Mouse (Mus musculus): ENCODE data around the gene Immp2l.
A peak's percentile ranks its signal among the peaks of the same experiment; 100 is the strongest.

The Immp2l gene

DNA sequence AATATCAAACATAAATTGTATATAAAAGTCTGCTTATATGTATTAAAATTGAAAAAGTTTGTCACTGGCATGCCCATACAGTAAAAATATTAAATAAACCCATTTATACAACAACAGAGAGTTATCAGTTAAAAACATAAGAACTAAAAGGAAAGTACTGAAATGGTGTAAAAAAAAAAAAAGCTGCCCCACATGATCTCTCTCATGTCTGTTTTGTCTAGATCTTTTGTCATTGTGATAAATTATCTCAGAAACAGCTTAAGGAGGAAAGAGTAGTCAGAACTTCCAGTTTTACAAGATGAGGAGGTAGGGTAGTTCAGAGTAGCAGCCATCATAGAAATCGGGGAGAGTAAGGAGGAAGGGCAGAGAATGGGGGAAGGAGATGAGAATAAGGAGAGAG, 298.1 kb downstream of the Immp2l start:
- DNase-seq, result no peak

GRCm38 (mm10) chr12:41324418-41324817, 300.5 kb downstream of the Immp2l start:
- DNase-seq, result no peak

DNA sequence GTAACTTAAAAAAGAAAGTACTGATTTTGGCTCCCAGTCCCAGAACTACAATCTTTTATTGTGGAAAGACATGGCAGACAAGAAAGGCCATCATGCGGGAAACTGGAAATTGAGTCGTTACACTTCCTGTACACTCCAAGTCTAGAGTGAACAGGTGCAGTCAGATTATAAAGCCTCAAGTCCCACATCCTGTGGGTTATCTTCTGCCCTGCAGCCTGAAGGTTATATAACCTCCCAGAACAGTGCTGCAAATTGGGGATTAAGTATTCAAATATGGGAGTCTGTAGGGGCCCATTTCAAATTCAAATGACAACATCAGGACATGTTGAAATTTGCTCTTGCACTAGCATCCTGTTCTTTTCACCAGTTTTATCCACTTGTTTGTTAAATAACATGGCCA, 301.9 kb downstream of the Immp2l start:
- DNase-seq, result no peak

GRCm38 (mm10) chr12:41330988-41331671, 307.2 kb downstream of the Immp2l start:
- DNase-seq, result no peak

- no peak for DNase-seq
Measured at GRCm38 (mm10) chr12:41345621-41346020, 321.7 kb downstream of the Immp2l start.

- DNase-seq, result no peak
Measured at GRCm38 (mm10) chr12:41347494-41347893, 323.6 kb downstream of the Immp2l start.

- DNase-seq, result no peak
Measured at GRCm38 (mm10) chr12:41349386-41349785, 325.5 kb downstream of the Immp2l start.

GRCm38 (mm10) chr12:41349814-41350213, 325.9 kb downstream of the Immp2l start:
- no peak for DNase-seq

DNA sequence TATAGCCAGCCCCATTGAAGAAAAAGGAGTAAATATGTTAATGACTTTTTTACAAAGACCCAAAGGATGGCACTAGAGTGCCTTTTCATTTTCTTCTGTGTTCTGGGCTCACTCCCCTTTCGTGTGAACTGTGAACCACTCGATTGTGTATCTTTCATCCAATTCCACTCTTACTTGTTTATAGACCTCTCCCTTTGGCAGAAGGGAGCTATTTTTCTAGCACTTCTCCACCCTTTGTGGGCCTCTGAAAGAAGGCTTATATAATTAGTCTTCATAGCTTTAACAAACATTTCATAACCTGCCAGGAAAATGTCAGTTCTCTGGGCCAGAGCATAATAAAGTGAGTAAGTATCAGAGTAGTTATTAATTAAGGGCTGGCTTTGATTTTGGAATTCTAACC, 327.4 kb downstream of the Immp2l start:
- no peak for DNase-seq

DNA sequence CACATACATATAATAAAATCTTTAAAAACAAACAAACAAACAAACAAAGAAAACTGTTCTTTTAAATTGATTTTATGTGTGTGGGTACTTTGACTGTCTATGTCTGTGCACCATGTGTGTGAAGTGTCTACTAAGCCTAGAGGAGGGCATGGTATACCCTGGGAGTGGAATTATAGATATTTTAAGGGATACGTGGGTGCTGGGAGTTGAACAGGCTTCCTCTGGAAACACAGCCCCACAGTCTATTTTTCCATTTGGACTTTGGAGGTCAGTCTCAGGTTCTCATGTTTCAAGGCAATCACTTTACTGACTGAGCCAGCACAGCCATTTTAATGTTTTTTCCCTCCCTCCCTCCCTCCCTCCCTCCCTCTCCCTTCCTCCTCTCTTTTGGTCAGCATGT, 331.0 kb downstream of the Immp2l start:
- DNase-seq, result no peak

GRCm38 (mm10) chr12:41356040-41356439, 332.1 kb downstream of the Immp2l start:
- no peak for DNase-seq

DNA sequence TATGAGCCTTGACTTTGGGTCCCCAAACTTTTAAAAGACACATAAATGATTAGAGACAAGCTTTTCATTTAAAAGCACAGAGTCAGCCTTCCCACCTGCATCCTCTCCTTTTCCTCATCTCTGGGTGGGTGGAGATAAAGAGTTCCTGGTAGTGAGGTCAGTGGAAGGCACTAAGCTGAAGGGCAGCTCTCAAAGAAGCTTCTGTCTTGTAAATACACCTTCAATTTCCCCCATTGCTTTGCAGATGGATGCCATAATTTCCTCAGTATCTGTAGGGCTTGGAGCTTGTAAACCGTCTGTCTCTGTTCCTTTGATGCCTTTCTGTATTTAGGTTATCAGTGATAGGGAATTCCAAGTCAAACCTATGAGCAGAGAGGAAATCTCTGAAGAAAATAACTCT, 362.8 kb downstream of the Immp2l start:
- DNase-seq, result no peak

DNA sequence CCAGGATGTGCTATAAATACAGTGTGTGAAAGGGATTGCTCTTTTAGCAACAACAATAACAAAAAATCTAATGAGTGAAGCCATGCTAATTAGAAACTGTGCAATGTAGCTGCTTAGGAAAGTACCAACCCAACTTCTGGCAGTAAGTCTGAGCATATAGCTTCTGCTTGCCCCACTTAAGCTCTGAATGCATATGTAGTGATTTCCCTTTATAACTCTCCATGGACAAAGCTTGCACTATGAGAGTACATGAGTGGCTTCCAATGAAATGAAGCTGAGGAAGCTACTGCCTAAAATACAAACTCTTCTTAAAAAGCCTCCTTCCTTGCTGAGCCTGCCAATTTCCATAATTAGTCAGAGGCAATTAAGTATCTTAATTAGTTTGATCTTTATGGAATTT, 370.3 kb downstream of the Immp2l start:
- DNase-seq, result no peak

GRCm38 (mm10) chr12:41401136-41401535, 377.2 kb downstream of the Immp2l start:
- DNase-seq, result no peak

- DNase-seq, result no peak
Measured at GRCm38 (mm10) chr12:41401923-41402322, 378.0 kb downstream of the Immp2l start.

- no peak for DNase-seq
Measured at GRCm38 (mm10) chr12:41409431-41409830, 385.5 kb downstream of the Immp2l start.

- DNase-seq, result no peak
Measured at GRCm38 (mm10) chr12:41416635-41417034, 392.7 kb downstream of the Immp2l start.

DNA sequence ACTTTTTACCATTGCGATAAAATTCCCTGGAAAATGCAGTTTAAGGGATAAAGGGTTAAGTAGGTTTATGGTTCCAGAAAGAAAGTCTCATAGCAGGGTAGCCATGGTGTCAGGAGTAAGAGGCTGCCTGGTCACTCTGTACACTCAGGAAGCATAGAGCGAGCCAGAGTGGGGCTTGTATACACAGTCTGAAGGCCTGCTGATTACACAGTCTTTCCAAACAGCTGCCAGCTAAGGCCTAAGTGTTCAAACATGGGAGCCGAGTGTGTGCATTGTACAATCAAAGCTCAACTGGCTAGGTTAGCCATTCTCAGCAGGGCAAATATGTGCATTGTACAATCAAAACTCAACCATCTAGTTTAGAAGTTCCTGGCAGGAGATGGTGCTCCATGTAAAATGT, 393.2 kb downstream of the Immp2l start:
- DNase-seq, result no peak

DNA sequence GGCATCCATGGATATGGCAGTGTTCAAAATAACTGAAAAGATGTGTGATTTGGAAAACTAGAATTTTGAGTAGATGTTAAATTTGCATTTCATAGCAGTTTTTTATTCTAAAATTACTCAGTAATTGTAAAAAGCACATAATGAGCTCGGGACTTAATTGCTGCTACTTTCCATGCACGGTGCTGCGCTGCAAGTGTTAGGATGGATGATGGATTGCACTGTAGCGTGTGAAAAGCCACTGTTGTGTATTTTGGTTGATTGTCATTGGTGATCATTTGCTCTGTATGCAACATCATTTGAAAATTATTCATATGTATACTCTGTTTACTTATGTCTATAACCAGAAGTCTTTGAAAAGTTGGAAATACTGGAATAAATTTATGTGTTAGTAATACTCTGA, 394.1 kb downstream of the Immp2l start:
- no peak for DNase-seq

- no peak for DNase-seq
Measured at GRCm38 (mm10) chr12:41425101-41425679, 401.3 kb downstream of the Immp2l start.

GRCm38 (mm10) chr12:41427464-41427863, 403.6 kb downstream of the Immp2l start:
- no peak for DNase-seq

- no peak for DNase-seq
Measured at GRCm38 (mm10) chr12:41428806-41429205, 404.9 kb downstream of the Immp2l start.

DNA sequence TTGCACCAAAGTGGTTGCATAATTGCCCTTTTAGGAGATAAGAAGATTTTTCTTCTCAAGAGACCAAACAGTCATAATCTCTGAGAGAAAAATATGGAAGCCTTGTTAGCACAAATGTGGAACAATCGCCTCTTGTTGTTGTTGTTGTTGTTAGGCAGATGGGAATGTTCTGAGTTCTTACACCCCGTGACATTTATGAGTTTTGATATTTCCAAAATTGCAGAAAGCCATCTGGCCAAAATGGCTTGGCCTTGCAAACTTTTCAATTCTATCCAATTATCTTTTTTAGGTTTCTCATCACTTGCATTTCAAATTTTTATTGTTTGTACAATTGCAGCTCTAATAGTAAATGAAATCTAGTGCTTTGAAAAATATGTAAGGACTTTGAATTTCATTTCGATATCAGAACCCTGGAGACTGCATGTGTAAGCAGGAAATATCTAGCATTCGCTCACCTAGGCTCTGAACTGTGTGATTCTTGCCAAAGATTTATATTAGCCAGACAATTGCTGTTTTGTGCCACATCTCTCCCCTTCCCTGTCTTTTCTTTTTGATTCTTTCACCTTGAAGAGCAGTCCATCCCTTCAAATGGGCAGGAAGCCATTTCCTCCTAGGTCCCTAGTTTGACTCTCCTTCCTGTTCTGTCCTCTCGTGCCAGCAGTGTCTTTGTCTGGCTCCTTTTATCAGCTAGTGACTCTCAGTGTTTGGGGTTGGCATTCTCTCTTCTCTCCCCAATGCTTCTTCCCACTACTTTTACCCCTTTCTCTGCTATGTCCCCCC, 412.5 kb downstream of the Immp2l start:
- DNase-seq, result no peak

GRCm38 (mm10) chr12:41438446-41438845, 414.6 kb downstream of the Immp2l start:
- DNase-seq, result peak; percentile 24 to 43
